Mouse (Mus musculus): ENCODE measurements at regions not wholly inside any gene's neighbourhood (a gene's known extent, or its start where the extent isn't known, plus 50 kb on each side); places are given as distances from the start of the nearest gene placed in this dataset.
"Not testable (repeated sequence)": the region's sequence is repeated elsewhere in the genome, so short reads cannot be mapped to it uniquely, and the experiment has no call there.

GRCm38 (mm10) chr9:43514731-43515458 is 204.2 kb downstream of the Trim29 start:
- no peak for DNase-seq (ENCODE audit: low spot score in 2 of 2)

GRCm38 (mm10) chr9:43520931-43521330 is 210.3 kb downstream of the Trim29 start:
- DNase-seq (ENCODE audit: low spot score in 2 of 2): no peak

GRCm38 (mm10) chr9:43524947-43525565 is 214.4 kb downstream of the Trim29 start:
- no peak for DNase-seq (ENCODE audit: low spot score in 2 of 2)

GRCm38 (mm10) chr9:43532187-43532586 is 211.6 kb upstream of the Nectin1 start:
- DNase-seq (ENCODE audit: low spot score in 2 of 2): no peak

GRCm38 (mm10) chr9:43535967-43536366 is 207.8 kb upstream of the Nectin1 start:
- peak in 1 of 2 experiments; percentile 30 for DNase-seq (ENCODE audit: low spot score in 2 of 2)

- peak; percentile 70 to 78 for DNase-seq (ENCODE audit: low spot score in 2 of 2)
Observed at GRCm38 (mm10) chr9:43537121-43537520, 206.7 kb upstream of the Nectin1 start.

GRCm38 (mm10) chr9:43540131-43540530 is 203.7 kb upstream of the Nectin1 start:
- no peak for DNase-seq (ENCODE audit: low spot score in 2 of 2)

- DNase-seq (ENCODE audit: low spot score in 2 of 2): no peak
Observed at GRCm38 (mm10) chr9:43541234-43541633, 202.6 kb upstream of the Nectin1 start.

- DNase-seq (ENCODE audit: low spot score in 2 of 2): no peak
Observed at GRCm38 (mm10) chr9:43542077-43542654, 201.6 kb upstream of the Nectin1 start.

- DNase-seq (ENCODE audit: low spot score in 2 of 2): peak; percentile 59 to 69
Observed at GRCm38 (mm10) chr9:43545081-43545565, 198.7 kb upstream of the Nectin1 start.

GRCm38 (mm10) chr9:43548883-43549282 is 194.9 kb upstream of the Nectin1 start:
- no peak for DNase-seq (ENCODE audit: low spot score in 2 of 2)

GRCm38 (mm10) chr9:43549293-43549692 is 194.5 kb upstream of the Nectin1 start:
- no peak for DNase-seq (ENCODE audit: low spot score in 2 of 2)

GRCm38 (mm10) chr9:43552758-43553157 is 191.0 kb upstream of the Nectin1 start:
- not testable (repeated sequence) for DNase-seq (ENCODE audit: low spot score in 2 of 2)

GRCm38 (mm10) chr9:43562016-43562415 is 181.8 kb upstream of the Nectin1 start:
- DNase-seq (ENCODE audit: low spot score in 2 of 2): no peak

GRCm38 (mm10) chr9:43564239-43564906 is 179.4 kb upstream of the Nectin1 start:
- no peak for DNase-seq (ENCODE audit: low spot score in 2 of 2)

- DNase-seq (ENCODE audit: low spot score in 2 of 2): no peak
Observed at GRCm38 (mm10) chr9:43568851-43569250, 174.9 kb upstream of the Nectin1 start.

GRCm38 (mm10) chr9:43571086-43571485 is 172.7 kb upstream of the Nectin1 start:
- no peak for DNase-seq (ENCODE audit: low spot score in 2 of 2)

- no peak for DNase-seq (ENCODE audit: low spot score in 2 of 2)
Observed at GRCm38 (mm10) chr9:43575659-43576058, 168.1 kb upstream of the Nectin1 start.

GRCm38 (mm10) chr9:43580653-43581052 is 163.1 kb upstream of the Nectin1 start:
- no peak for DNase-seq (ENCODE audit: low spot score in 2 of 2)

GRCm38 (mm10) chr9:43585616-43586015 is 158.2 kb upstream of the Nectin1 start:
- no peak for DNase-seq (ENCODE audit: low spot score in 2 of 2)

- DNase-seq (ENCODE audit: low spot score in 2 of 2): peak; percentile 76 to 77
Observed at GRCm38 (mm10) chr9:43593236-43593635, 150.5 kb upstream of the Nectin1 start.

- no peak for DNase-seq (ENCODE audit: low spot score in 2 of 2)
Observed at GRCm38 (mm10) chr9:43594814-43595213, 149.0 kb upstream of the Nectin1 start.
